Mouse (Mus musculus): Measurements from ENCODE around the gene Zfp518a.

Gene Zfp518a

GRCm38 (mm10) chr19:40964936-40965850, 70.7 kb downstream of the Zfp518a start:
- no peak for DNase-seq (ENCODE audit: extremely low read depth, insufficient read length, low spot score)
